Mouse (Mus musculus) left cerebral cortex, adult 2 months (tissue): ENCODE results near the gene Dcun1d3. TPM values are rescaled to one million over a fixed set of nuclear protein-coding genes. Genes with fewer than 3 reads are reported as not detected.

Experiments used
- DNase-seq, 2 experiments: peaks; one replicate each; pipeline ENCODE4 v3.0.0; 2021 to 2022; ENCODE audit warnings: low spot score in 2 of 2, mixed read lengths in 1 of 2; ENCODE audit errors: extremely low spot score in 1 of 2
- H3K27ac ChIP-seq: fragments of 200-600 bp; 2 replicates; pipeline ENCODE4 v1.8.1; 2022
- H3K4me3 ChIP-seq: fragments of 200-600 bp; 2 replicates; pipeline ENCODE4 v1.8.1; 2022
- CTCF ChIP-seq: fragments of 200-600 bp; IDR thresholded peaks from 2 replicates; pipeline ENCODE4 v1.8.1; 2022; ENCODE audit warnings: antibody characterized with exemption, mild to moderate bottlenecking, moderate library complexity
- intact Hi-C: fragments of 180-260 bp; cut with DNase I; formaldehyde crosslinking; loops from one replicate; pipeline ENCODE4 v1.15.1; 2025
- total RNA-seq, 2 experiments: library from RNA; stranded (reverse); gene quantifications; 2 replicates each; pipeline ENCODE4 v1.2.3; 2021

Gene Dcun1d3
- total RNA-seq, 2 experiments from 2014 or later = 33.4 to 35.4 TPM

- intact Hi-C loops = no loop called here
- TF ChIP-seq CTCF = no peak
- no peak overlapping the region for H3K27ac ChIP-seq
- H3K4me3 ChIP-seq = no peak overlapping the region
- no peak for DNase-seq
These were observed 23.9 kb downstream of the Dcun1d3 start for GRCm38 (mm10) chr7:119872204-119872603.

- Histone ChIP-seq H3K4me3 (no peak overlapping the region), H3K27ac (no peak overlapping the region)
- intact Hi-C loops = no loop called here
- DNase-seq = no peak
- no peak for TF ChIP-seq CTCF
These were observed 30.0 kb downstream of the Dcun1d3 start for GRCm38 (mm10) chr7:119866136-119866535.

GRCm38 (mm10) chr7:119864500-119864899 is 31.6 kb downstream of the Dcun1d3 start:
- Histone ChIP-seq H3K27ac (no peak overlapping the region), H3K4me3 (no peak overlapping the region)
- TF ChIP-seq CTCF = no peak
- intact Hi-C loops = no loop called here
- no peak for DNase-seq

- Histone ChIP-seq H3K27ac (peak overlapping the region; percentile 10; the same call in 1 of the 2 replicates), H3K4me3 (no peak overlapping the region)
- intact Hi-C loops = no loop called here
- no peak for DNase-seq
- no peak for TF ChIP-seq CTCF
These were observed 33.9 kb downstream of the Dcun1d3 start for GRCm38 (mm10) chr7:119862167-119862566.

GRCm38 (mm10) chr7:119861335-119862091 is 34.6 kb downstream of the Dcun1d3 start:
- intact Hi-C loops = no loop called here
- TF ChIP-seq CTCF = no peak

GRCm38 (mm10) chr7:119860971-119861334 is 35.1 kb downstream of the Dcun1d3 start:
- TF ChIP-seq CTCF = no peak
- H3K4me3 ChIP-seq = no peak overlapping the region
- intact Hi-C loops = no loop called here
- no peak for DNase-seq
- H3K27ac ChIP-seq = no peak overlapping the region; the same call in 1 of the 2 replicates

More at GRCm38 (mm10) chr7:119861335-119862091, 34.6 kb downstream of the Dcun1d3 start:
- no peak overlapping the region for H3K4me3 ChIP-seq
- peak; percentile 23 to 37 for DNase-seq
- peak overlapping the region; percentile 10; the same call in 1 of the 2 replicates for H3K27ac ChIP-seq

- intact Hi-C loops = no loop called here
- no peak for DNase-seq
- no peak overlapping the region for H3K27ac ChIP-seq
- H3K4me3 ChIP-seq = no peak overlapping the region
- no peak for TF ChIP-seq CTCF
These were observed 35.5 kb downstream of the Dcun1d3 start for GRCm38 (mm10) chr7:119860554-119860953.

- no peak overlapping the region for H3K27ac ChIP-seq
- H3K4me3 ChIP-seq = no peak overlapping the region
- DNase-seq = no peak
- intact Hi-C loops = no loop called here
- no peak for TF ChIP-seq CTCF
These were observed 36.0 kb downstream of the Dcun1d3 start for GRCm38 (mm10) chr7:119860116-119860515.

GRCm38 (mm10) chr7:119859476-119859875 is 36.6 kb downstream of the Dcun1d3 start:
- H3K4me3 ChIP-seq = no peak overlapping the region
- H3K27ac ChIP-seq = no peak overlapping the region
- TF ChIP-seq CTCF = peak; percentile 41
- peak in 1 of 2 experiments; percentile 12 for DNase-seq
- intact Hi-C loops = no loop called here

- DNase-seq = no peak
- no peak for TF ChIP-seq CTCF
- intact Hi-C loops = no loop called here
- Histone ChIP-seq H3K27ac (no peak overlapping the region), H3K4me3 (no peak overlapping the region)
These were observed 41.1 kb downstream of the Dcun1d3 start for GRCm38 (mm10) chr7:119855031-119855430.

GRCm38 (mm10) chr7:119854362-119854761 is 41.7 kb downstream of the Dcun1d3 start:
- Histone ChIP-seq H3K4me3 (no peak overlapping the region), H3K27ac (no peak overlapping the region)
- intact Hi-C loops = no loop called here
- TF ChIP-seq CTCF = no peak
- DNase-seq = no peak

- TF ChIP-seq CTCF = no peak
- no peak for DNase-seq
These were observed 42.9 kb downstream of the Dcun1d3 start for GRCm38 (mm10) chr7:119853186-119853585.

GRCm38 (mm10) chr7:119852494-119852893 is 43.6 kb downstream of the Dcun1d3 start:
- no peak for DNase-seq
- H3K4me3 ChIP-seq = no peak overlapping the region
- intact Hi-C loops = no loop called here
- H3K27ac ChIP-seq = no peak overlapping the region
- no peak for TF ChIP-seq CTCF

More at GRCm38 (mm10) chr7:119853186-119853585, 42.9 kb downstream of the Dcun1d3 start:
- intact Hi-C loops = no loop called here
- no peak overlapping the region for H3K27ac ChIP-seq
- H3K4me3 ChIP-seq = no peak overlapping the region
